Mouse (Mus musculus): Measurements from ENCODE around the gene Igll1.
"Not testable (repeated sequence)": the region's sequence is repeated elsewhere in the genome, so short reads cannot be mapped to it uniquely, and the experiment has no call there.

Igll1 gene

DNA sequence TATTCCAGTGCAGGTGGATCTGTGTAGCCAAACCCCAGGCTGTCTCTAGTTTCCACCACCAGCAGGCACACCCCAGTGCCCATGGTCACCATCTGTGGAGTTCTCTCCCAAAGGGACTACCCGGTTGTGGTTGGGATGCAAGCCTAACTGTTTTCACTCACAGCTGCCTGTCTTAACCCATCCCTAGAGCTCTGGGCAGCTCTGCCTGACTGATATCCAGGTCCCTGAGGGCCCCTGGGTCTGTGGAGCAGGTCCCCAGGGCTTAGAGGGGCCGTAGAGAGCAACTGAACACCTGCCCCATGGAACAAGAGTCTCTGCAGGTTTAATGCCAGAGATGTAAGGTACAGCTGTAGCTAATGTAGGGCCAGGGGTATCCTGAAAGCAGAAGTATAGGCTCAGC, at the start of gene Igll1:
Igll1 (minus strand) TSS at position 8 of the 400 bp plus-strand sequence.
- DNase-seq (ENCODE audit: low spot score): no peak

DNA sequence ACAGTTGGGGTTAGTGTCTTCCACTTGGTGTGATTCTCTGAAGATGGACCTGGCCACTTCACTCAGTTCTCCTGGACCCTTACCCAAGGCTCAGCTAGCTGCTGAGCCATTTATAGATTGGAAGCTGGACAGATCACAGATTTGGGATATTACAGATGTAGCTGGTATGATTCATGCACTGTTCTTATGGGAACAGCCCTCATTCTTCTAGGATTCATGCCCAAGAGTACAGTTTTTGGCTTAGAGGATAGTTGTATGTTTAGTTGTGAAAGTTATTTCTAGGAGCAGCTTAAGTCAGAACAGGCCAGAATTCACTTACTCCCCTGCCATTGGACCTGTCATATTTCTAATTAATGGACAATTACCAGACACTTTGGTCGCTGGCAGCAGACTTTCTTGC, 49.7 kb upstream of the Igll1 start:
- no peak for DNase-seq (ENCODE audit: low spot score)

DNA sequence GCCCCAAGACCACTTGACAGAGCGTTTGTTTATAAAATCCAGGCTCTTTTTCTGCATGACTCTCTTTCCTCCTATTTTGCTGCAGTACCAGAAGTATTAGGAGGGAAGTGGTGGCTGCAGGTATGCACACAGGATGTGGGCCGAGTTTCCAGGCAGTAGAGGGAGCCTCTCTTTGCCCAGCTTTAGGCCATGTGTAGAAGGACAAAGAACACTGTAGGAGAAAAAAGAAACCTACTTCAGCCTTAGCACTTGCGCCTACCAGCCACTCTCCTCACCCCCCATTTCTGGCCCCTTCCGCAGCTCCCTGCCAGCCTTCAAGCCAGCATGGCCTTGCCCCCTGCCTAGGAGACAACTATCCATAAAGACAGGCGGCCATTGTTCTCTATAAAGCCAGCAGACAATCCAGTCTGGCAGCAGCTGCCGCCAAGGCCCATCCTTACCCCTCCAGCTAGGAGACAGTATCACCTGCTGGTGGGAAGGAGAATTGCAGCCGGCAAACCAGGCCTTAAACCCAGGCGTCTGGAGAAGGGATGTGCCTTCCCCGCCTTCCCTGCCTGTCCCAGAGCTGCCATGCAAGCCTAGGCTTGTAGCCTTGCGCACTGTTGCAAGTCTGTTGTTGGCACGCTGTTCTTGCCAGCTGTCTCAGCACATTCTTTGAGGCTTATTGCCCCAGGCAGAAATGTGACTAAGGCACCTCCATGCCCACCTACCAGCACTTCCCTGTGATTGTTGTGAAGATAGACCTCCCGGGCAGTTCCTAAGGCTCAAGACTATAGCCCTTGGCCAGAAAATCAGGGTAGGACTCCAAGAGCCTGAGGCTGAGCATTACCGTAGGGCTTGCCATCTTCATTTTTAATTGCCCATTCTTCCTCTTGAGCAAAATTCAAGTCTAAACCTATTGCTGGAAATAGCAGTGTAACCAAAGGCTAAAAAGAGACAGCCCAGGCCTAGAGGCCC, 48.1 kb upstream of the Igll1 start:
- DNase-seq (ENCODE audit: low spot score): peak; percentile 92

DNA sequence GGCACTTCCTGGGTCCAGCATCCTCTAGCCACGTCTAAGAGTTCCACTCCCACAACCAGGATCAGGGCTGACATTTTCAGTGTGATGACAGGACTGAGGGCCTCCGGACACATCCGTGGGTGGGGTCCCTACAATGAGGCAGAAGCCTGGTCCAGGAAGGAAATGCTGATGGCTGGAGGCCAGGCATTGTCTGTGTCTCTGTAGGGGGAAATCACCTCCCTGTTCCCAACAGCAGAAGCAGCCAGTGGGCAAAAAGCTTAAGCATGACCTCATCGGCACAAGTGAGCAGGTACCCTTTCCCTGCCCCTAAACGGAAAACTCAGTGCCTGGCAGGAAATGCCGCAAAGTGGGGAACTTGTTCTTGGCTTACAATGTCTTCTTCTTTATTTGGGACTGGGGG, 44.0 kb upstream of the Igll1 start:
- no peak for DNase-seq (ENCODE audit: low spot score)

DNA sequence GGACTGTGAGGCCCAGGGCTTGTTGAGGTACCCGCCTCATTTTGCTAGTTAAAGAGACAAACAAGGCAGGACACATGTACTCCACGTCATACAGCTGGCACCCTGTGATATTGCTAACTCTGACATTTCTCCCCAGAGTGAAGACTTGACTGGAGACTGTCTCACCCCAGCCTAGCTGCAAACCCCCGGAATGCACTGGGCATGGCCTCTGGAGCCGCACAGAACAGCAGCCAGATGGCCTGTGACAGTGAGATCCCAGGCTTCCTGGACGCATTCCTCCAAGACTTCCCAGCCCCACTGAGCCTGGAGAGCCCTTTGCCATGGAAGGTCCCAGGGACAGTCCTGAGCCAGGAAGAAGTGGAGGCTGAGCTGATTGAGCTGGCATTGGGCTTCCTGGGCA, 39.4 kb upstream of the Igll1 start:
- DNase-seq (ENCODE audit: low spot score): no peak

DNA sequence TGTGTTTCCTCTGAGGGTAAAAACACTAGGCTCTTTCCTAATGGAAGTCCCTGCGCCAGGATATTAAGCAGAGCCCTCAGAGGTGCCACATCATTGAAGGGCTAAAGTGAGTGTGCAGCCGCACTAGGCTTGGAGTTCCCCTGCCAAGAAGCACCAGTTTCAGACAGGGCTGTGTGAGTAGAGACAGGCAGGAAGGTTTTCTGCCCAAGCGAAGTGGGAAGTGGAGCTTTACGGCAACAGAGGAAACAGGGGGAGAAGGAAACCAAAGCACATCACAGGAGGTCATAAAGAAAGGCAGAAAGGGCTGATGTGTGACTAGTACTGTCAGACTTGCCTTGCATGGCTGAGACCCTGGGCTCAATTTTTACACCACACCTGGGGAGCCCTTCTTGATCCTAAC, 38.5 kb upstream of the Igll1 start:
- no peak for DNase-seq (ENCODE audit: low spot score)

DNA sequence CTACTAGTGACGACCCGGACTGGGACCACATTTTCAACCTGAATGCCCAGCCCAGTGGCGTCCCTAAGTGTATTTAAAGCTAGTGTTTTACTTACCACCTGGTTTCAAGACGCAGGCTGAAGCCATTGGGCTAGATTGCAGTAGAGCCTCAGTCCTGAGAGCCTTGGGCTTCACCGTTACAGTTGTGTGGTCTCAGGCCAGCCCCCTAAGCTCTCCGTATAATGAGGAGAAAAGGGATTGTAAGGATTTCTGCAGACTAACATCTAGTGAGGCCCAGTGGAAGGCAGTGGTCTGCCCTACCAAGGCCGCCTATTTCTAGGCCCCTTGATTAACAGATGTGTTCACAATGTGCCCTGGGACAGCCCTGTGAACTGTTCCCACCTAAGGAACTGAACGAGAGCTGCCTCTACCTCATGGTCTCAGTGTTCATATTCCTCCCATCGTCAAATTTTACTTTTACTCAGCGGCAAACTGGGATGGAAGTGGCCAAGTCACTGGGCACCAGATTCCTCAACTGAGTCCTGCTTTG, 33.3 kb upstream of the Igll1 start:
- peak; percentile 23 for DNase-seq (ENCODE audit: low spot score)

DNA sequence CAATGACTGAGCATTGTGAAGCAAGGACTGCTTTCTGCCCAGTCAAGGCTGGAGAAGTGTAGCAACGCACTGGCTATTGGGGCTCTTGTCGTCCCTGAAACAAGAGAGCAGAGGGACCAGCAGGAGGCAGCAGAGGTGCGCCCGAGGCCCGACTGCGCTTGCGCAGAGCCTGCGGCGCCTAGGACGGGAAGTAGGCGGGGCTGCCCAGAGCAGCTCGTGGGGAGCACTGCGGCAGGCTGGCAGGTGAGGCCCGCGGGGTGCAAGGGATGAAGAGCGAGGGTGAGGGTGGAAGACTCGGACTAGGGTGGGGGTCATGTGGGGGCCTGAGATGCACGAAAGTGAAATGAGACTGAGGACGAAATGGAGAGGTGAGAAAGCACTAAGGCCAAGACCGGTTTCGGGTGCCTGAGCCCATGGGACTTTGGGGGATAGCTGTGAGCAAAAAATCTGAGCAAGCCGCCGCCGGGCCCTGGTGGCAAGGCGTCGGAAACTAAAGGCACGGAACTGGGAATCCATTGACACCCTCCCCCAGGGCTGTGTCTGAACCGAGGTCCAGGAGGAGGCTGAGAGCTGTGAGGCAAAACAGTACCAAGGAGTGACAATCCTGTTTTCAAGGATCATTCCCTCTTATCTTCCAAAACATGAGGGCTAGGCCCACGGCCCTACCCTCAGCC, 32.7 kb upstream of the Igll1 start, which contains the start of gene Ppm1f:
Ppm1f (plus strand) TSS at position 88 of the 674 bp plus-strand sequence.
- DNase-seq (ENCODE audit: low spot score): peak; percentile 97

DNA sequence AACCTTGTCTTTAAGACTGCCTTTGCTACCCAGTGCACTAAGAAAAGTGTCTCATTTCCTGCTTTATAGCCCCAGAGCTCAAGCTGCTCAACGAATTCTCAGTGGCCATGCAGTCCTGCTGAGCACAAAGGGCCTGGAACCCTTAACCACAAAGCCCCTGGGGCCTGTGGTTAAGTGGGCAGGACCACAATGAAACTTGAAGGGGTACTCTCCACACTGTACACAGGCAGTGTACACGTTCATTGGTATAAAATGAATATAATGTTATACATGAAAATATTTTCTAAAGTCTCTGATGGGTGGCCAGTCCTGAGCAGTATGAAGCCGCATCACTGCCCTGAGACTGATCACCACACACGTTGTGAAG, 32.2 kb upstream of the Igll1 start:
- DNase-seq (ENCODE audit: low spot score): no peak

DNA sequence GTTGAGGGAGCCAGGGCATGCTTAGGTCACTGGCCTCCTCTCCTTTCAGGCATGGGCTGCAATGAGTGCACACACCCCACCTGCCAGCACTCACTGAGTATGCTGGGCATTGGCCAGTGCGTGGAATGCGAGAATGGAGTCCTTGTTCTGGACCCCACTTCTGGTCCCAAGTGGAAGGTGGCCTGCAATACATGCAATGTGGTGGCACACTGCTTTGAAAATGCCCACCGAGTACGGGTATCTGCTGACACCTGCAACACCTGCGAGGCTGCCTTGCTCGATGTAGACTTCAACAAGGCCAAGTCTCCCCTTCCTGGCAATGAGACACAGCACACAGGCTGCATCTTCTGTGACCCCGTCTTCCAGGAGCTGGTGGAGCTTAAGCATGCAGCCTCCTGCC, 28.6 kb upstream of the Igll1 start:
- no peak for DNase-seq (ENCODE audit: low spot score)

DNA sequence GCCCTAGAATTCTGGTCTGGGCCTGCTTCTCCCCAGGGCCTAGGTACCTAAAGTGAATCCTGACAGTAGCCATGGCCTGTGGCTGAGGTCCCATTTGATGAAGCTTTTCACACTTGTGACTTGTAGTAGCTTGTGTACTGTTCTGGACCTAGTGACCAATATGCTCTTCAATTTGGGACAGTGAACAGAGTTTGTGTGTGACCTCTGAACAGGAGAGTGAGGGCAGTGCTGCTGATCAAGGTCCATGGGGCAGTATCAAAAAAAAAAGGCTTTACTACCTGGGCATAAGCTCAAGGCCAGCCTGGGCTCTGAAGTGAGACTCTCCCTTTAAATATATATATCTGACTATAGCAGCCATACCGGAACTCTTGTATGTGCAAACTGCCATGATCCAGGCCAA, 24.6 kb upstream of the Igll1 start:
- no peak for DNase-seq (ENCODE audit: low spot score)

DNA sequence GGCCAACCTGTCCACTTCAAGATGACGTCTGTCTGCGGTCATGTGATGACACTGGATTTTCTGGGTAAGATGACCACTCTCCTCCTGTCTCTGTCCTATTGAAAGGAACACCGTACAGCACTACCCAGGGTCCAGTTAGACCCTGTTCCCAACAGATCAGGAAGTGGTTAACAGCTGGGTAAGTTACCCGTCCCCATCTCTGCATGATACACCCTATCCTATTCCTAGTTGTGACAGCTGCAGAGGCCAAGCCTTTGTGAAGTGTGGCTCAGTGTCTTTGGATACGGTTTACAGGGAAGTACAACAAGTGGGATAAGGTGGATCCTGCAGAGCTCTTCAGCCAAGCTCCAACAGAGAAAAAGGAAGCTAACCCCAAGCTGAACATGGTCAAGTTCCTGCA, 15.2 kb upstream of the Igll1 start:
- no peak for DNase-seq (ENCODE audit: low spot score)

DNA sequence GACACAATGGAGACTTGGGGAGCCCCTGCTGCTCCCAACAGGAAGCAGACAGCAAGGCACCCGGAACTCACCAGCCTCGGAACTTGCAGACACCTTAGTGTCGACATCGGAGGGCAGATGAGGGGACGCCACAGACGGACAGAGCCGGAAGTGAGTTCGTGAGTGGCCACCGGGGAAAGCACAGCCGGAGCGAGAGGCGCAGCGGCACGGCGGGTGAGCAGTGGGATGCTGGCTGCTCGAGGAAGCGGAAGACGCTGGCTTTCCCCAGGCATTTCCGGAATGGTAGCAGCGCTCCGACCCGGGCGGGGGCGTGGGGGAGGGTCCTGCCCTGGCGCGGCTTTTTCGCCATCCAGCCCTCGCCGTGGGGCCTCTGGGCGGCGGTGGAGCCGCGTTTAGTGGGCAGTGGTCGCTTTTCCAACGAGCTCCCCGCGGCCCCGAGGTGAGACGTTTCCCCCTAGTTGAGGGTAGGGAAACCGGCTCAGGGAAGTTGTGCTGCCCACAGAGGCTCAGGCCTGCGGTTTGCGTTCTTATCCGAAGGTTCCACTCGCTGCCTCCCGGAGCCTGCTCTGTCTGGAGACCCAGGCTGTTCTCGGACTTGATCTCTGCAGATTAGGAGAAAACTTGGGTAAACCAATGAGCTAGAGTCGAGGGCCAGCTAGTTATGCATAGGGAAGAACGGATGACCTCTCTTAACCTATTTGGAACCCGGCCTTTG, 7.0 kb upstream of the Igll1 start, which contains the start of the genes Top3b and Vpreb1:
Top3b (plus strand) TSS at position 120 of the 715 bp plus-strand sequence.
Vpreb1 (minus strand) TSS at position 227 of the 715 bp plus-strand sequence.
- DNase-seq (ENCODE audit: low spot score): peak; percentile 95

DNA sequence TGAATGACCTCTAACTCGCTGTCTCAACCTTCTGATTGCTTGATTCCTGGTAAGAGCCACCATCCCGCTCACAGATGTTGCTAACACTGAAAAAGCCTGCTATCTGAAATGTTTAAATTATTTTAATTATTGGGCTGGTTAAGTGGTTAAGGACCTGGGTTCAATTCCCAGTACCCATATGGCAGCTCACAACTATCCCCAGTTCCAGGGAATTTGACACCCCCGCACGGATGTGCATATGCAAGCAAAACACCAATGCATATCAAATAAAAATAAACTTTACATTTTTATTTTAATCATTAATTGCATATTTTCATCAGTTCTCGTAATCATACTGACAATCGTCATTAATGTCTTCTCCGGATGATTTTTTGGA, 6.4 kb upstream of the Igll1 start:
- DNase-seq (ENCODE audit: low spot score): no peak

DNA sequence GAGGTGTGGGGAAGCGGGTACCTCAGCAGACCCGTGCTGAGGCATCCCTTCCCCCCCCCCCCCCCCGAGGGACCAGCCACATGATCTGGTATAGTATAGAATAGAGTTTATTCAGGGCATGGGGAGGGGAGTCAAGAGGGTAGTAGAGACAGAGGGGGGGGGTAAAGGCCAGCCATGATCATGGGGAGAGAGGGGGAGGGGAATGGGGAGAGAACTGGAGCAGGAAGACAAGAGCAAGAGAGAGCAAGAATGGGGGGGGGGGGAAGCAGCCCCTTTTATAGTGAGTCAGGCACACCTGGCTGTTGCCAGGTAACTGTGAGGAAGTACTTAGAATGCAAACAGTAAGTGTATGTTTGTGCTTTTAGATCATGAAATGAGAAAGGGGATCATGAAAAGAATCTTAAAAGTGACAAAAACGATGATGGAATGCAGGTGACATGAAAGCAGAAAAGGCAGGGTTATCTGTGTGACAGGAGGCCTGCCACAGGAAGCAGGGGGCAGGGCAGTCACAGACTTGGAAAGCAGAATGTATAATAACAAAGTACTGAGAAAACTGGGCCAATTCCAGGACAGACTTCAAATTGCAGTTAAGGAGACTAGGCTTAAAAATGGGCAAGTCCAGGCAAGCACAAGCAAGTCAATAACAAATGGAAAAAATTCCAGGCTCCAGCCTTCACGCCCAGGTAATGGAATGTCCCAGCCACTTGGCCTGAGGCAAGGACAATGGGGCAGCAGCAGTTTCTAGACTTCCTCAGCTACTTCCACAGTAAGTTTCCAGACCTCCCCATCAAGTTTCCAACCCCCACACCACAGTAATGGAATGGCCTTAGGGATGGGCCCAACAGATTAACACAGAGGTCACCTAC, 2.1 kb upstream of the Igll1 start:
- DNase-seq (ENCODE audit: low spot score): no peak

DNA sequence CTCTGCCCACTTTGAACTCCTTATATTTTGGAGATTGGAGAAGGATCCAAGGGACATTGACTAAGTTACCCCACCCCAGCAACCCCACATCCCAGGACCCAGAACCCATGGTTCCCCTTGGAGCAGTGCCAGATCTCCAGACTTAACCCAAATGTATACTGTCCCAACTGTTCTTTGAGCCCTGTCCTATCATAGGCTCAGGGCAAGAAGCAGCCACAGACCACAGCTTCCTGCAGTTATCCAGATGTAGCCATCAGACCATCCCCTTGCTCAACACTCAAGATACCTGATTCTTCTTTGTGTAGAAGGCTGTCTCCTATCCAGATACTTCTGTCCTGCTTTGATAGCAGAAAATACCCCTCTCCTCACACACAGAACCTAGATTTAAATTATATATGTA, 1.4 kb upstream of the Igll1 start:
- DNase-seq (ENCODE audit: low spot score): no peak

DNA sequence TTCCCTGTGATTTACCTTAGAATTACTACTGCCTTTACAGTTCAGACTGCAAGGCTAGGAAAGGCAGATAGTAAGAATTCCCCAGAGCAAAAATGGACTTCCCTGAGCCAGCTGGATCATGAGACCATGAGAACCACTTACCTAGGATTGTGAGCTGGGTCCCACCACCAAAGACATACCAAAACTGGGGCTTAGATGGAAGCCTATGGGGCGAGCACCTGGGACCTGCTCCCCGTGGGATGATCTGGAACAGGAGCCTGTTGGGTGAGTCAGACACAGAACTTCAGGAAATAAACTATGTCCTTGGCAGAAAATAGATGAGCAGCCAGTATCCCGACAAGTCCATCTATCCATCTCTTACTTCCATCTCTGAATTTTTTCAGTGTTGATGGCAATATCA, 1.5 kb downstream of the Igll1 start:
- no peak for DNase-seq (ENCODE audit: low spot score)

DNA sequence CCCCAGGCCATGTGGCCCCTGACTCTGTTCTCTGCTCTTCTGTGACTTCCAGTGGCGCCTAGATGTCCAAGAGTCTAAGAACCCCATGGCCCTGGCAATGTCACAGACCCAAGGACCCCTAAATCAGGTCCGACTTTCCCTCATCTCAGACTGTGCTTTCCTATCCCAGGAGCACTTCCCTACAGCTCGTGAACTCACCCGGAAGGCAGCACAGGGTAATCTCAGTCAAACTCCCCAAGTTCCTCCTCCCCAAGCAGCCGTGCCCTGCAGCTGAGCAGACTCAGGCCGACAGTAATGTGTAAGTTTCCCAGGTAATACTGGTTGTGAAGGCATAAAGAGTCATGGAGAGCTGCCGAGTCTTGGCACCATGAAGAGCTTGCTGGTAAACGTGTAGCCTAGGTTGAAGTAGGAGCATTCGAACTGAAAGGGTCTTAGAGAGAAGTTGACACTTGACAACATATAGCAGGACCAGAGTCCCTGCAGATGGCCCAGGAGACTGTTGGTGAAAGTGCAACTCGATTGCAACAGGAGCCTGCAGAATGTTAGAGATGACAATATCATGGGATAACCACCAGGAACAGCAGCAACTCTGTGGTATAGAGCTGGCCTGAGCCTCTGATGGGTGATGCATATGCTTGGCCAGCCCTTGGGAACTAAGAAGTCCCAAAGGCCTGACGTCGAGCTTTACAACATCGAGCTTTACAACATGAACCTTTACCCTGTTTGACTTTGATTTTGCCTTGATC, 6.9 kb downstream of the Igll1 start:
- no peak for DNase-seq (ENCODE audit: low spot score)

DNA sequence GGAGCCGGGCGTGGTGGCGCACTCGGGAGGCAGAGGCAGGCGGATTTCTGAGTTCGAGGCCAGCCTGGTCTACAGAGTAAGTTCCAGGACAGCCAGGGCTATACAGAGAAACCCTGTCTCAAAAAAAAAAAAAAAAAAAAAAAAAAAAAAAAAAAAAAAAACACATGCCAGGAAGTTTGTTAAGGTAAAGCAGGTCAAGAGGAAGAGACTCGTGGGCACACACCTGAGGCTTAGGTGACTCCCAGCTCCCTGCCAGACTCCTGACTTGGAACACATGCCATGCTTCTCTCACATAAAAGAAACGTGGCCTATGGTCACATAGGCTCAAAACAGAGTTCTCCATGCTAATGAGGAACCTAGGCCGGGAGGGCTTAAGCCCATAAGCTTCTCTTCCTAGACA, 7.7 kb downstream of the Igll1 start:
- not testable (repeated sequence) for DNase-seq (ENCODE audit: low spot score)

DNA sequence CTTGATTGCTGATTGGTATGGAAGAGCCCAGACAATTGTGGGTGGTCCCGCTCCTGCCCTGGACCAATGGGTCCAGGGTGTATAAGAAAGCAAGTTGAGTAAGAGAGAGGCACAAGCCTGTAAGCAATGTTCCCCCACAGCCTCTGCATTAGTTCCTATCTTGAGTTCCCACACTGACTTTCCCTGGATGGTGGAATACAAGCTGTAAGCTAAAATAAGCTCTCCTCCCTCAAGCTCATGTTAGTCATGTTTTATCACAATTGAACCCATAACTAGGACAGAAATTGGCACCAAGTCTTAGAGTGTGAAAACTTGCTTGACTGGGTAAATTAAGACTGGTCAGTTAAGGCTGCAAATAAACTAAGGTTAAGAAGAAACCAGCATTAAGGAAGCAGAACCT, 8.2 kb downstream of the Igll1 start:
- no peak for DNase-seq (ENCODE audit: low spot score)

DNA sequence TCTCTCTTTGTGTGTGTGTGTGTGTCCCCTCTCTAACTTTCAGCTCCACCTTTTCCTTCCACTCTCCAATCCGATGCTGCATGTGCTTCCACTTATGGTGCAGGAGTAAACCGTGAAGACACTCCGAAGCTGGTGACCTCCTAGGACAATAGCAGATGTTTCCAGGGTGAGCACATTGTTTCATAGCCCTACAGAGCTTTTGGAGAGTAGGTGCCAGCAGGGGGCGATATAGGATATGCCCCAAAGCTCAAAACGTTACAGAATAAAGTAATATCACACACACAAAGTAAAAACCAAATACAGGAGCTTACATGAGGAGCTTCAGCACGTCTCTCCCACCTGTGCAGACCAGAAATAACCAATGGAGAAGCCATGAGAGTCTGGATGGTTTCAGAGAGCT, 8.9 kb downstream of the Igll1 start:
- DNase-seq (ENCODE audit: low spot score): peak; percentile 64

Measured in retina, embryonic 14.5 days (tissue).